Mouse (Mus musculus): ENCODE data around the gene Ssna1.
"Not testable (repeated sequence)": the region's sequence is repeated elsewhere in the genome, so short reads cannot be mapped to it uniquely, and the experiment has no call there.

Gene Ssna1

DNA sequence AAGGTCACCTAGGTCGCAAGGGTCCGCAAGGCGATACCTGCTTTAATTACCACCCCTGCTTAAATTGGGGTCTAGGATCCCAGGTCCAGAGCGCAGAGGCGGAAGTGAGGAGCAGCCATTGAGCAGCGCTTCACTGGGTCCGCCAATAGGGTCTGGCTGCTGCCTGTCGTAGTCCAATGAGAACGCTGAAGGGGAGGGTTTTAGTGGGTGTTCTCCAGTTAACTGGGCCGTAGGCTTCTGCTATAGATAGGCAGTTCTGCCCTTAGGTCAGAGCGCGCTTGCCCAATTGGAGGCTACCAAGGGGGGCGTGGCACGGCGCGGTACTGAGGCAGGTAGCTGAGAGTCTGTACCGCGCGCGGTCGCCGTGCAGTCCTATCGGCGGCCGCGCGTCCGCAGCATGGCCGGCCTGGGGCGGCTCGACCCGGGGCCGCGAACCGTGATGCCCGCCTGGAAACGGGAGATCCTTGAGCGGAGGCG lies 9.9 kb downstream of the Ssna1 start, which contains the start of gene Tprn:
Gene Tprn (plus strand): TSS at position 328 of the 477 bp plus-strand sequence.
- in situ Hi-C loops (cut with MboI, MseI) = no loop called here

DNA sequence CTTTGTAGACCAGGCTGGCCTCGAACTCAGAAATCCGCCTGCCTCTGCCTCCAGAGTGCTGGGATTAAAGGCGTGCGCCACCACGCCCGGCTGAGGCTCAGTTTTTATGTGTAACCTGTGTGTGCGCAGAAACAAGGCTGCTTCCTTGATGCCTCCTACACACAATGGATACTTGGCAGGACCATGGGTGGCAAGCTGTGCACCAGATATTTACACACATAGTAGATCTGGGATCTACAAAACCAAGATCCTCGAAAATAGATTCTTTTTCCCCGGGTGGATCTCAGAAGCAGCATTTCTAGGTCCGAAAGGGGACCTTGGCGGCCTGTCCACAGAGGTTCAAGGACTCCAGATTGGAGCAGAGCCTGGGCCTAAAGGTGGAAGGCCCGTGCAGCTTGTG lies 10.4 kb downstream of the Ssna1 start:
- in situ Hi-C loops (cut with MboI, MseI) = no loop called here

DNA sequence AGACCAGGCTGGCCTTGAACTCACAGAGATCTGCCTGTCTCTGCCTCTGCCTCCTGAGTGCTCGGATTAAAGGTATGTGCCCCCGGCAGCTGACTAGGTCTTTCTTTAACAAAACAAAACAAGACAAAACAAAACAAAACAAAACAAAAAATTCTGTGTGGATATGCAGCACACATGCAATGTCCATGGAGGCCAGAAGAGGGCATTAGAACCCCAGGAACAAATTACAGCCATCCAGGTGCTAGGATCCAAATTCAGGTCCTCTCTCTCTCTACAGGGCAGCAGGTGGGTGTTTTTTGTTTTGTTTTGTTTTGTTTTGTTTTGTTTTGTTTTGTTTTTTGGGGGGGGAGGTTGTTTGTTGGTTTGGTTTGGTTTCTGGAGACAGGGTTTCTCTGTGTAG lies 13.4 kb downstream of the Ssna1 start:
- in situ Hi-C loops (cut with MboI, MseI) = no loop called here

DNA sequence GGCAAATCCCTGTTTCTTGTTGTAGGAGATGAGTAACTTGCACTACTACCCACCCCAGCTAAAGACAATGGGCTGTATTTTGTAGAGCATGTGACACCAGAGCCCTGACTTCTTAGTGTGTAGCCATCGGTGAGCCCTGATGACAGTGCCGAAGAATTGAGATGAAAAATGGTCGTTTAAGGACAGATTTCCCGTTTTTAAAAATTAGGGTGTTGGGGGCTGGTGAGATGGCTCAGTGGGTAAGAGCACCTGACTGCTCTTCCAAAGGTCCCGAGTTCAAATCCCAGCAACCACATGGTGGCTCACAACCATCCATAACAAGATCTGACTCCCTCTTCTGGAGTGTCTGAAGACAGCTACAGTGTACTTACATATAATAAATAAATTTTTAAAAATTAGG lies 15.0 kb downstream of the Ssna1 start:
- in situ Hi-C loops (cut with MboI, MseI) = not testable (repeated sequence)

DNA sequence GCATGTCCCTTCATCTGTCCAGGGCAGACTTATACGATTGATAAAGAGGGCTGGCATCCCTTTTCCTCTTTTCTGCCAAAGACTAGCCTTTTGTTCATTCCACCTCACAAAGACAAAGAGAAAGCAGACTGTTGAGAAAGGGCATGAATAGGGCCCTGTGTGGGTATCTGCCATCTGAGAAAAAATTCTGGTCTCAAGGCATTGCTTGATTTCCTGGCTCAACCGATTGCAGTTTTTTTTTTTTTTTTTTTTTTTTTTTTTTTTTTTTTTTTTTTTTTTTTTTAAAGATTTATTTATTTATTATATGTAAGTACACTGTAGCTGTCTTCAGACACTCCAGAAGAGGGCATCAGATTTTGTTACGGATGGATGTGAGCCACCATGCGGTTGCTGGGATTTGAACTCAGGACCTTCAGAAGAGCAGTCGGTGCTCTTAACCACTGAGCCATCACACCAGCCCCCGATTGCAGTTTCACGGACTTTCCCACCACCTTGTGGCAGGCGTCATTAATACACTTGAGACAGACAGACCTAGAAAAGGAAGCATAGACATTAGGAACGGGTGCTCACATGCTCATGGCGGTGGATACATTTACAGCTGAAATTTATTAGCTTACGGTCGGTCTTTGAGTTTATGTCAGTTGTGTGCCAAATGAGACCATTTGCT lies 15.7 kb downstream of the Ssna1 start:
- in situ Hi-C loops (cut with MboI, MseI) = not testable (repeated sequence)

DNA sequence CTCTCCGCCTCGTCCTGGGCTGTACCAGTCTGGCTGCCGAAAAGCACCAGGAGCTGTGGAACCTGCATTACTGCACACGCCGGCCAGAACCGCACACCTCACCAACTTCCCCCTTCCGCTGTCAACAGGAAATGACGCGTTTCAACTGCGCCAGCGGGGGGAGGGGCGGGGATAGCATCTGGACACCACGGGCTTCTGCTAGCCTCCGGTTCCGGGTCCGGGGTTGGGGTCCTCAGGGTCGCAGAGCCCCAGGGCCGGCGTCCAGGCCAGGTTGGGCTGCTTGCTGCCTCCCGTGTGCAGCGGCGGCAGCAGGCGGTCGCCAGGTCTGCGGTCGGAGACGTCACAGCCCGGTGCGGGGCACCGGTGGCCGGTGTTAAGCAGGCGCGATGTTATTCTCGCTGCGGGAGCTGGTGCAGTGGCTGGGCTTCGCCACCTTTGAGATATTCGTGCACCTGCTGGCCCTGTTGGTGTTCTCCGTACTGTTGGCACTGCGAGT lies 16.9 kb downstream of the Ssna1 start, which contains the start of gene Tmem203:
Gene Tmem203 (plus strand): TSS at position 156 of the 496 bp plus-strand sequence.
- in situ Hi-C loops (cut with MboI, MseI) = no loop called here

DNA sequence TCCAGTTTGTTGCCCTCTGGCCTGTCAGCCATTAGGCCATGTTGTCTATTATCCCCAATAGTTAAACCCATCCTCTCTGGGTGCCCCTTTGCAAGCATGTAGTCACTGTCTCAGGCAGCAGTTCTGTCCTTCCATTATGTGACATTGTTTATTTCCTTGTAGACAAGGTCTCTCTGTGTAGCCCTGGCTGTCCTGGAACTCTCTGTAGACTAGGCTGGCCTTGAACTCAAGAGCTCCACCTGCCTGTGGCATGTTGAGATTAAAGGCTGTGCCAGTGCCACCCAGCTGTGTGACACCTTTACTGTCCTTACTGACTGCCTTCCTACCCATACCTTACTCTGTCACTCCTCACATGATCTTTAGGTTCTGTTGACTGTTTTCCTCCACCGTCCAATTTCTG lies 19.9 kb downstream of the Ssna1 start:
- in situ Hi-C loops (cut with MboI, MseI) = no loop called here

DNA sequence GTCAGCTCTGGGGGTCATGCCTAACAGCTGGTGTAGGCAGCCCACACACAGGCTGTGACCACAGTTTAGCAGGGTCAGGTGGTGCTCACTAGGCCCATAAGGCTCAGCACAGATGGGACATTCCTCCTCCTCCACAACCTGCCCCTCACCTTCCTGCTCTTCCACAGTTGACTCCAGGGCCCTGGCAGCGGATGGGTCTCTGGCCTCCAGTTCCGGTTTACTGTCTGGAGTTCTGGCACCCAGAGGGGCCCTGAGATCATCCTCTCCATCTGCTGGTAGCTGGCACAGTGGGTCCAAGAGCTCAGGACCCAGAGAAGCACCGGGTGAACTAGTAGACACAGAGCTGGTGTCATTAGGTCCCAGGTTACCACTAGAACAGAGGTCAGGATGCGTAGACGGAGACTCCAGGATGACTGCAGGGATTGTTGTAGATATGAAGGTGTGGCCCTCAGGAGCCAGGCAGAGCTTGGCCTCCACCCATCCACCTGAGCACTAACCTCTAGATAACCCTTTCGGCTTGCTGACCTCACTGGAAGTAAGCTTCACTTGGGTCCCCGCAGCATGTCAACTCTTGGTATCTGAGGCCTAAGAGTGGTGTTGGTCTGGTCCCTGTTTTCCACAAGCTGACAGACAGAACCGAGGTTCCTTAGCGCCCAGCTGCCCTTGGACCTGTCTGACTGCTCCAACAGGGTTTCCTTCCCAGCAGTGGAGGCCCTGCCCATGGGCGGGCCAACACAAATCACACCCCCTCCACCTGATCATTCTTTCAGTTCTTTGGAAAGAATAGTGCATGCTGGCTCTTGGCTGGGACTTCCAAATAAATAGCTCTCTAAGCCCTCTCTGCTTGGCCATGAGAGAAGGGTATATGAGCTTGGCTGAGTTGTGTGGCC lies 25.8 kb downstream of the Ssna1 start, which contains the start of gene AL732309.1:
Gene AL732309.1 (minus strand): TSS at position 681 of the 890 bp plus-strand sequence.
- in situ Hi-C loops (cut with MboI, MseI) = no loop called here

DNA sequence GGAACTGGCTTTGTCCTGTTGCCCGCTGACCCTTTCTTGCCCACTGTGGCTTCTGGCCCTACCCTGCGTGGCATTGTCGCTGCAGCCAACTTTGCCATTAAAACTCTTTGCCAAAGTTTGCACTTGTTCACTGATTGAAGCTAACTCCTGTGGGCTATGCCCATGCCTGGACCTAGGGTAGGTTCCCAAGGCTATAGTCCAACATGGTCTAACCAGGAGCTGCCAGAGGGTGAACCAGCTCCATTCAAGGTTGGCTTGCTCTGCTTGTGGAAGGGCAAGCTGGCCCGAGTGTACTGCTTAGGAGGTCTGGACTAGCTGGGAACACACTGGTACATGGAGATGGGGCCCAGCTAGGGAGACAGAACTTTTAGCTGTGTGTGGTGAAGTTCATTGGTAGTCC lies 28.1 kb downstream of the Ssna1 start:
- in situ Hi-C loops (cut with MboI, MseI) = no loop called here

DNA sequence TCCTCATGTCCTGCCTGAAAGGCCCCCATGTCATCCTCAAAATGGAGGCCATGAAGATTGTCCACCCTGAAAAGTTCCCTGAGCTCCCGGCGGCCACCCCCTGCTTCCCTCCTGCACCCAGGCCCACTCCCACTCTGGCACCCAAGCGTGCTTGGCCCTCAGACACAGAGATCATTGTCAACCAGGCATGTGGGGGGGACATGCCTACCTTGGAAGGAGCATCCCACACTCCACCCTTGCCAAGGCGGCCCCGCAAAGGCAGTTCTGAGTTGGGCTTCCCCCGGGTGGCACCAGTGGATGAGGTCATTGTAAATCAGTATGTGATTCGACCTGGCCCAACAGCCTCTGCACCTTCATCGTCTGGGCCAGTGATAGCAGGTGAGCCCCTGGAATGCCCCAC lies 28.9 kb downstream of the Ssna1 start:
- in situ Hi-C loops (cut with MboI, MseI) = no loop called here

DNA sequence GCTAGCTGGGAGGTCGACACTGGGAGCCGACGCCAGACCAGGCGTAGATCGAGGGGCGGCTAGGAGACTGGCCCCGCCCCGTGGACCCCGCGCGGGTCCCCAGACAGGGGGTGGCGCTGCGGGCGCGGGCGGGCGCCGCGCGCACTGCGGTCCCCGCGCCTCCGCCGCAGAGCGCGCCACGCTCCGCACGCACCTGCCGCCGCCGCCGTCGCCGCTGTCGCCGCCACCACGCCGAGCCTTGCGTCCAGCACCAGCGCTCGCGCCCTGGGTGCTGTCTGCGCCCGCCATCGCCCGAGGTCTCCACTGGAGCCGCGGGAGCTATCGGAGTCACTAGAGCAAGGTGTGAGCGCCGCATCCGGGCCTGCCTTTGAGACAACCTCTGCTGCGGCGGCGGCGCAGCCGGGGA lies 30.1 kb downstream of the Ssna1 start, which contains the start of the genes Rnf208 and Cysrt1:
Gene Rnf208 (plus strand): TSS at position 155 of the 406 bp plus-strand sequence.
Gene Cysrt1 (minus strand): TSS at position 352 of the 406 bp plus-strand sequence.
- in situ Hi-C loops (cut with MboI, MseI) = no loop called here

DNA sequence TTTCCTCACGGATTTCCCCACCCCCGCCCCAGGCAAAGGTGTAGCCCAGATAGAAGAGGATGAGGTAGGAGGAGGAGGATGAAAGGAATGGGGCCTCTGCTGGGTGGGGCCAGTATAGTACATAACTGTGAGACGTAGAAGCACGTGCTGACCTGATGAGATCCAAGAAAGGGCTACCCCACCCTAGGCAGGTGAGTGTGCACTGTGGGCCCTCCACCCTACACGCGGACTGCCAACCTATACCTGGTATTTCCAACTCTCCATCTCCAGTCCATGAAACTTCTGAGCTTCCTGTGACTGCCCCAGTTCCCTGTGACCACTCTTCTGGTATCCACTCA lies 30.8 kb downstream of the Ssna1 start:
- in situ Hi-C loops (cut with MboI, MseI) = no loop called here

DNA sequence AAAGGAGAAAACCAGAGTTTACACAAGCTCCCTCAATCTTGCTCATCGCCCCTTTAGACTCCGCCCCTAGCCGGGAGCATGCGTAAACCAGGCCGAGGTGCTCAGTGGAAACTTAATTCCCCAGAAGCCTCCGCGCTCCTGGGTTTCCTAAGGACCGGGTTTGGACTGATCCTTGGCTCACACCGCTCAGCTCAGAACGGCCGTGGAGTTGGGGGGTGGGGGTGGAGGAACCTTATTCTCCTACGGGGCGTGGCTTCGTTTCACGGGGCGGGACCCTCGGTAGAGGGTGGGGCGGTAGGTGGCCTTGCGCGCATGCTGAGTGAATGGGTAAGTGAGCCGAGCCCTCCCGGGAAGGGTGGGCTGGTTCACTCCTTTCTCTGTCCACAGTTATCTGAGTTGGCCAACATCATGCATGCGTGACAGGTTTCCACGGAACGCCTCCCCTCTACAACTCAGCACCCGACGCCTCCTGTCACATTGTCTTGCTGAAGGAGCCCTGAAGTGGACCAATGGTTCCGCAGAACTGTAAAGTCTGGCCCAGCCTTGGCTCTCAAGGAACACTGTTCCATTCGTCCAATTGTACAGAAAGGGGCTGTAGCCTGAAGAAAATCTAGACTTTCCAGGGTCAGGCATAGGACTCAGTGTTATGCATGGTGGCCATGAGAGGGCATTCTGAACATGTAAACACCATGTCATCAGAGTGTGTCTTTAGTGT lies 31.4 kb downstream of the Ssna1 start:
- in situ Hi-C loops (cut with MboI, MseI) = no loop called here

DNA sequence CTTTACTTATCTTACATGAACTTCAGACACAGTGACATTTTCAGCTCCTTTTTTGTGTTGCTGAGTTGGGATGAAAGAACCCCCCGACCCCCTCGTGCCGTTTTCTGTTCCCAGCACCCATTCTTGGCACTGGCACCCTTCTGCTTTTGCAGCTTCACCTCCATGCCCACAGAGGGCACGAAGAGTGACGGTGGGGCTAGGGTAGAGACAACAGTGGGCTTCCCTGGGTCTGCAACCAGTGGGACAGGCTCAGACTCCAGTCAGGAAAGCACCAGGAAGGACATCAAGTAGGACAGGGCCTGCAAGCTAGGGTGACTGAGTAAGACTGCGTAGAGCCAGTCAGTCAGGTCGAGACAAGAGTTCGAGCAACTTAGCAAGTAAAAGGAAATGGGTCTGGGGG lies 31.9 kb downstream of the Ssna1 start:
- in situ Hi-C loops (cut with MboI, MseI) = no loop called here

DNA sequence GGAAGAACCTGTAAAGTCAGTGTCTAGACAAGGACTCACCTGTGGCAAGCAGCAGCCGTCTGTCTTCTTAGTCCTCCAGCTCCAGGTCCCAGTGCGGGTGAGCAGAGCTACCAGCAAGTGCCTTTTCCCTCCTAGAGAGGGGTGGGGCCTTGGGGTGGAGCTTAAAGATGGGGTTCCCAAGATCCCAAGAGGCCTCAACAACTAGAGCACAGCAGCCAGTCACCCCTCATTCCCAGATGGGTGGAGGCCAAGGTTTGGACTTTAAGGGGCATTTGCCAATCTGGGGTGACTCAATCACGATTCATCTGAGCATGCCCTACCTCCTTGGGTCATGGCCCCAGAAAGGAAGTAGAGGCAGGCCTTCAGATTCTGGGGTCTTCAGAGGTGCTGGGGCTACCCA lies 32.5 kb downstream of the Ssna1 start:
- in situ Hi-C loops (cut with MboI, MseI) = loop anchor here (10.0 kb wide), 1 partner anchor 1665 kb away; the partner anchor contains the start of gene Surf6

DNA sequence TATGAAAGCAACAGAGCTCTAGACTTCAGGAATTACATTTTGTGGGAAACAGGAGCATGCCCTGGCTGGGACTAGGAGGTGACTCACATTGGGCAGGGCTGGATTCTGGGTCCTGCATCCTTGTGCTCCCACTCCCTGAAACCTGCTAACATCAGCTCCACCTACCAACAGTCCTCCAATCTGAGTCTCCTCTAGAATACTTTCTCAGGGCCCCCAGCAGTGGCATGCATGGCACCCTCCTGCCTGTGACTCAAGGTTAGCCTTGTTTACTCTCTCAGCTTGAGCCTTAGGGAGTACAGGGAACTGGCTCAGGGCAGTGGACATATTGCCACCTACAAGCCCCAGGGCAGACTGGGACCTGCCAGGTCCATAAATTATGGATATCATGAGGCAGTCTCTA lies 34.1 kb downstream of the Ssna1 start:
- in situ Hi-C loops (cut with MboI, MseI) = loop anchor here (10.0 kb wide), 1 partner anchor 1667 kb away; the partner anchor contains the start of gene Surf6

DNA sequence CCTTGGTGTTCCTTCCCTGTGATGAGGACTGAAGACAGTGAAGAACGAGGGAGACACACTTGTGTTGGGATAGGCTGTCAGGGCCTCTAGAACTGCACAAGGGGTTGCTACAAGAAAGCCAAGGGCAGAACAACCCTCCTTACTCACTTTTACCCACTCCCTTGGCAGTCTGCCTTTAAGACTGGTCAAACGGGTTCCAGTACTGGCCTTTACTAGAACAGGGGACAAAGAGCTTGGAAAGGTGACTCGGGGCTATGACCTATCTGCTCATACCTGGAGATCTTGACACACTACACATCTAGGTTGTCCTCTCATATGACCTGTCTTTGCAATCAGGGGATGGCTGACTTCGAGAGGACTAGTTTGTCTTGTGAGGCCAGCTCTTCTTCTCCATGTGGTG lies 34.7 kb downstream of the Ssna1 start:
- in situ Hi-C loops (cut with MboI, MseI) = loop anchor here (10.0 kb wide), 1 partner anchor 1667 kb away; the partner anchor contains the start of gene Surf6

DNA sequence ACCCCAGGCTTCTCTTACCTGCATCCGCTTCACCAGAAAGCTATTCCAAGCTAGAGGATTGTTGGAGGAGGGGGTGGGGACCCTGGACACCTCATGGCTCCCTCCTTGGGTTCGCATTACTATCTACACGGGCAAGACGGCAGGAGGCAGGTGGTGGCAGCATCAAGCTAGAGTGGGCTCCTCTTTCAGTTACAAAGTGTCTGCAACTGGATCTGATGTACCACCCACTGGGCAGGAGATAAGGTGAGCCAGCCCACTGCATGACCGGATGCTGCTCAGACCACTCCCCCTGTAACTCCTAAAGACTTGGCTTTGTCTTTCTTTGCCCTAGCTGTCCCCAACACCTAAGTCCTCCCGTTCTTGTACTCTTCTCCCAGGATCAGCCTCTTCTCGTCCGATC lies 35.6 kb downstream of the Ssna1 start, which contains the start of gene Rnf224:
Gene Rnf224 (minus strand): TSS at position 174 of the 400 bp plus-strand sequence.
- in situ Hi-C loops (cut with MboI, MseI) = loop anchor here (10.0 kb wide), 1 partner anchor 1668 kb away; the partner anchor contains the start of gene Surf6

DNA sequence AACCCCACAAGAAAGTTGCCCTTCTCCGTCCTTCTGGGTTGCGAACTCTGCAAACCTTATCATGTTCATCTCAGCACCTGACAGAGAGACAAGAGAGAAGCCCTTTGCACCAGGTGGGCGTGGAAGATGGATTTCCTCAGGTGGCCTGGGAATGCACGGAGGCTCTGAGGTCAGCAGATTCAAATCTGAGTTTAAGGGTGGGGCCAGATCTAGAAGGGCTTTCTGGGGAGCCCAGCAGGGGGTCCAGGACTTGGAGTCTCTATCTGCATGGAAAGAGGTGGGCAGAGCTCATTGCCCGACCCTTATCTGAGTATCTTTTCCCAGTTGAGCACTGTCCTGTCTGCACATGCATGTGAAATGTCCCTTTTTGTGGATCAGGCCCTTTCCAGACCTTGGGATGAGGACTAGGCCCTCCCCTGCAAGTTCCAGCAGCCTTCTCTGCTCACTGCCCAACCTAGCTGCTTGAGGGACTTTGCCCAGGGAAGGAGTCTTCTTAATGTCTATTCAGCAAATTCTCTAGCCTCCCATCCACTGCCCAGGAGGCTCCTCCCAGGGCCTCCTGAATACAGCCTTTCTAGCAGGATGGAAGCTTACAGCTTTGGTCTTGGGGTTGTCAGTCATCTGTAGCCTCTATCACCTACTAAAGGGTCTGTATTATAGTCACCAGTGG lies 37.6 kb downstream of the Ssna1 start:
- in situ Hi-C loops (cut with MboI, MseI) = loop anchor here (10.0 kb wide), 1 partner anchor 1670 kb away; the partner anchor contains the start of gene Surf6

DNA sequence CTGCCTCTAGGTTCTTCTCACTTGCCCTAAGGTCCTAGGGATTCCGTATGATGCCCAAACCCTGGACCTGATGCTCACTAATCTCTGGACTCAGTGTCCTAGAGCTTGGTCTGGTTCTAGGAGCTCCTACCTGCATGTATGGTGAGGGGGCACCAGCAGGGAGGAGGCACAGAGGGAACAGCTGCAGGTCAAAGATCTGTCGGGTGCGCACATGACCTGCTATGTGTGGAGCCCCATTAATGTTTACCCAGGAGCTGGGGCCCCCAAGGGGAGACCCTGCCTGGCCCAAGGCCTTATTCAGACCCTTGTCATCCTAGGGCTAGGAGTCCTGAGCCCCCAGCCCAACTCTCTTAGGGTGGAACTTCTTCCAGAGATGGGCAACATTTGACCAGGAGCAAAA lies 38.2 kb downstream of the Ssna1 start, which contains the start of gene Slc34a3:
Gene Slc34a3 (minus strand): TSS at position 315 of the 400 bp plus-strand sequence.
- in situ Hi-C loops (cut with MboI, MseI) = loop anchor here (10.0 kb wide), 1 partner anchor 1671 kb away; the partner anchor contains the start of gene Surf6

Measured in regulatory T cell (primary cell).